Mouse (Mus musculus): ENCODE measurements around the gene Tas2r113. TPM values are rescaled to one million over a fixed set of nuclear protein-coding genes. Genes with fewer than 3 reads are reported as not detected.
"Not testable (repeated sequence)": the region's sequence is repeated elsewhere in the genome, so short reads cannot be mapped to it uniquely, and the experiment has no call there.

Tas2r113 gene
- not detected in 2 replicates for polyA plus RNA-seq (2014; fragmentation: Nextera tagmentation; extraction: Ambion mirVana)

DNA sequence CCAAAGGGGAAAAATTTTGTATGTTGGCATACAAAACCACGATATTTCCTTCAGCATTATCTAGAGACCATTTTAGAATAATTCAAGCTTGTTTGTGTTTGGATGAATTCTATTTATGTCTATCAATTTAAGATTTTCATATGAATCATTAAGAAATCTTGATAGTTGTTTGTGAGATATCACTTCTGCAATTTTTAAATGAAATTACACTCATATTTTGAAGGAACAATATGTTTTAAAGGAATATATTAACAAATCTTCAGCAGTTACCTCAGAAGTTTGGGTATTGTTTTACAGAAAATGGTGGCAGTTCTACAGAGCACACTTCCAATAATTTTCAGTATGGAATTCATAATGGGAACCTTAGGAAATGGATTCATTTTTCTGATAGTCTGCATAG, at the start of gene Tas2r113:
Gene Tas2r113, plus strand, starts transcription at position 301 of the 400 bp plus-strand sequence.
- H3K27me3 ChIP-seq (ENCODE audit: control insufficient read depth, insufficient read depth, low read length), result no peaks in the 10 kb centered on the region
- no peak for DNase-seq (ENCODE audit: low spot score)
- no peak within 1 kb of the TSS for H3K4me2 ChIP-seq (ENCODE audit: low read depth, severe bottlenecking)
- 87% methylated on average over 1 of the region's 1 CpGs for WGBS
- H3K4me1 ChIP-seq (ENCODE audit: control insufficient read depth, insufficient read depth, low read length), result no peaks in the 10 kb centered on the region
- no peaks in the 10 kb centered on the region for H3K9me3 ChIP-seq (ENCODE audit: control insufficient read depth, low read length)
- H3K4me3 ChIP-seq (ENCODE audit: low read depth, low read length), result no peak within 1 kb of the TSS
- H3K36me3 ChIP-seq (ENCODE audit: control insufficient read depth, insufficient read depth, low read length), result no peaks in the 10 kb centered on the region
- no peak for ATAC-seq (ENCODE audit: insufficient number of reproducible peaks, low FRiP score, low TSS enrichment, low read depth)
- H3K9ac ChIP-seq (ENCODE audit: low read length), result no peak within 1 kb of the TSS
- H3K27ac ChIP-seq (replicated peaks; ENCODE audit: low read depth, low read length), result no peak within 1 kb of the TSS

DNA sequence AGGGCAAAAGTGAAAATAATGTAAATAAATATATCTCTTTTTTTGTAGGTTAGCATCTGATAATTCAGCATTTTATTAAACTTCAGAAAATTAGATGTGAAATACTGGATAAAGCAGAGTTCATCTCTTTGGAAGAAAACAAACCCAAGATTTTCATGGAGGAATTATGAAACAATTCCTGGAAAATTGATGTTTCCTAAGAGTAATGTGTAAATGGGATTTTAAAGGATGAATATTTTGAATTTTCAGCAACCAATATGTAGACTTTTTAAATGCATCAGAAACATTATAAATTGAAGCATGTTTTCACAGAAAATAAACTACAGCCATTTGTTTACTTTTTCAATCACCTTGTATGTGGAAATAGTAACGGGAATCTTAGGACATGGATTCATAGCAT, 46.0 kb upstream of the Tas2r113 start, which contains the start of gene Tas2r123:
Gene Tas2r123, plus strand, starts transcription at position 301 of the 400 bp plus-strand sequence.
- Histone ChIP-seq H3K9ac (ENCODE audit: low read length) (no peak within 1 kb of the TSS), H3K27me3 (ENCODE audit: control insufficient read depth, insufficient read depth, low read length) (no peaks in the 10 kb centered on the region), H3K36me3 (ENCODE audit: control insufficient read depth, insufficient read depth, low read length) (no peaks in the 10 kb centered on the region), H3K4me2 (ENCODE audit: low read depth, severe bottlenecking) (no peak within 1 kb of the TSS), H3K4me1 (ENCODE audit: control insufficient read depth, insufficient read depth, low read length) (no peaks in the 10 kb centered on the region), H3K4me3 (ENCODE audit: low read depth, low read length) (no peak within 1 kb of the TSS), H3K27ac (replicated peaks; ENCODE audit: low read depth, low read length) (no peak within 1 kb of the TSS), H3K9me3 (ENCODE audit: control insufficient read depth, low read length) (no peaks in the 10 kb centered on the region)
- 91% methylated on average over 1 of the region's 1 CpGs for WGBS
- ATAC-seq (ENCODE audit: insufficient number of reproducible peaks, low FRiP score, low TSS enrichment, low read depth) (no peak), DNase-seq (ENCODE audit: low spot score) (no peak)

DNA sequence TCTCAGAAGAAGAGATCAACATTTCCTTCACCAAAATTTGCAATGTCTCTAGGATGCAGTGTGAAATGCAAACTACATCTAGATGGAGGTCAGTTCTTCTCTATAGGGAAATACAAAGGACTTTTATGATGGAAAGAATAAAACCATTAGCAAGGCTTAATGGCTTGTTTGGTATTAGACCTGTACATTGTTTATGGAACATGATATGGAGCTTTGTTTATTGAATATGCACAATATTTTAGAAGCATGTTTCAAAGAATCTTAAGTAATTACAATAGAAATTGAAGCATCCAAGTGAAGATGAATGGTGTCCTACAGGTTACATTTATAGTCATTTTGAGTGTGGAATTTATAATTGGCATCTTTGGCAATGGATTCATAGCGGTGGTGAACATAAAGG, 37.7 kb upstream of the Tas2r113 start, which contains the start of gene Tas2r116:
Gene Tas2r116, plus strand, starts transcription at position 301 of the 400 bp plus-strand sequence.
- H3K36me3 ChIP-seq (ENCODE audit: control insufficient read depth, insufficient read depth, low read length), result no peaks in the 10 kb centered on the region
- DNase-seq (ENCODE audit: low spot score) (no peak), ATAC-seq (ENCODE audit: insufficient number of reproducible peaks, low FRiP score, low TSS enrichment, low read depth) (no peak)
- H3K4me1 ChIP-seq (ENCODE audit: control insufficient read depth, insufficient read depth, low read length), result no peaks in the 10 kb centered on the region
- no peak within 1 kb of the TSS for H3K27ac ChIP-seq (replicated peaks; ENCODE audit: low read depth, low read length)
- H3K4me2 ChIP-seq (ENCODE audit: low read depth, severe bottlenecking), result no peak within 1 kb of the TSS
- no peaks in the 10 kb centered on the region for H3K27me3 ChIP-seq (ENCODE audit: control insufficient read depth, insufficient read depth, low read length)
- H3K9ac ChIP-seq (ENCODE audit: low read length), result no peak within 1 kb of the TSS
- WGBS, result 72% methylated on average over 1 of the region's 1 CpGs
- H3K4me3 ChIP-seq (ENCODE audit: low read depth, low read length), result no peak within 1 kb of the TSS
- no peaks in the 10 kb centered on the region for H3K9me3 ChIP-seq (ENCODE audit: control insufficient read depth, low read length)

DNA sequence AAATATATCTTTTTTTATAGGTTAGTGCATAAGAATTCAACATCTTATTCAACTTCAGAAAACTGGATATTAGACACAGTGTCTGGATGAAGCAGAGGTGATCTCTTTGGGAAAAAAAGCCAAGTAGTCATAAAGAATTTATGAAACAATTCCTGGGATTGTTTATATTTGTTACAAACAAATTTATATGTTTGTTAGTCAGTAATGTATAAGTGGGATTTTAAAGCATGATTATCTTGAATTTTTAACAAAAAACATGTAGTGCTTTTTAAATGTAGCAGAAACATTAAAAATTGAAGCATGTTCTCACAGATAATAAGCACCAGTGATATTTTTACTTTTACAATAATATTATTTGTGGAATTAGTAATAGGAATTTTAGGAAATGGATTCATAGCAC, 25.1 kb upstream of the Tas2r113 start, which contains the start of gene Tas2r110:
Gene Tas2r110, plus strand, starts transcription at position 301 of the 400 bp plus-strand sequence.
- Histone ChIP-seq H3K36me3 (ENCODE audit: control insufficient read depth, insufficient read depth, low read length) (no peaks in the 10 kb centered on the region), H3K27ac (replicated peaks; ENCODE audit: low read depth, low read length) (no peak within 1 kb of the TSS), H3K9me3 (ENCODE audit: control insufficient read depth, low read length) (no peaks in the 10 kb centered on the region), H3K27me3 (ENCODE audit: control insufficient read depth, insufficient read depth, low read length) (no peaks in the 10 kb centered on the region), H3K4me3 (ENCODE audit: low read depth, low read length) (no peak within 1 kb of the TSS), H3K4me1 (ENCODE audit: control insufficient read depth, insufficient read depth, low read length) (no peaks in the 10 kb centered on the region), H3K4me2 (ENCODE audit: low read depth, severe bottlenecking) (no peak within 1 kb of the TSS), H3K9ac (ENCODE audit: low read length) (no peak within 1 kb of the TSS)
- ATAC-seq (ENCODE audit: insufficient number of reproducible peaks, low FRiP score, low TSS enrichment, low read depth), result no peak
- no peak for DNase-seq (ENCODE audit: low spot score)

DNA sequence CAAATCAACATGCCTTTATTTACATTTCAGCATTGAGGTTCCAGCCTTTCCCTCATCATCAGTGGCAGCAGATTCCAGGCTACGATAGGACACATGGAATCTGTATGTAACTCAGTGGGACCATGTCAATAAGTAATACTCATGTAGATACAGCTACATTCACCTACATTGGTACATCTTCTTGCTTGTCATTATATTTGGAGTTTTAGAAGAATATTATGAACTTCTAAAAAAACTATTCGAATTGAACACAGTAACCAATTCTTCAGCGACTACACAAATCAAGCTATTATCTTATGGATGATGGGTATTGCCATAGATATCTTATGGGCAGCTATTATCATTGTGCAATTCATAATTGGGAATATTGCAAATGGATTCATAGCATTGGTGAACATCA, 16.5 kb downstream of the Tas2r113 start, which contains the start of gene Tas2r125:
Gene Tas2r125, plus strand, starts transcription at position 301 of the 400 bp plus-strand sequence.
- ATAC-seq (ENCODE audit: insufficient number of reproducible peaks, low FRiP score, low TSS enrichment, low read depth), result no peak
- no peak within 1 kb of the TSS for H3K27ac ChIP-seq (replicated peaks; ENCODE audit: low read depth, low read length)
- WGBS, result 84% methylated on average over 3 of the region's 3 CpGs

GRCm38 (mm10) chr6:132941376-132941775, 48.6 kb downstream of the Tas2r113 start:
- DNase-seq (ENCODE audit: low spot score); ATAC-seq (ENCODE audit: insufficient number of reproducible peaks, low FRiP score, low TSS enrichment, low read depth): not testable (repeated sequence)

More for the DNA sequence above, 16.5 kb downstream of the Tas2r113 start, which contains the start of gene Tas2r125:
- Histone ChIP-seq H3K4me1 (ENCODE audit: control insufficient read depth, insufficient read depth, low read length) (no peaks in the 10 kb centered on the region), H3K27me3 (ENCODE audit: control insufficient read depth, insufficient read depth, low read length) (no peaks in the 10 kb centered on the region), H3K4me2 (ENCODE audit: low read depth, severe bottlenecking) (no peak within 1 kb of the TSS), H3K36me3 (ENCODE audit: control insufficient read depth, insufficient read depth, low read length) (no peaks in the 10 kb centered on the region), H3K9ac (ENCODE audit: low read length) (no peak within 1 kb of the TSS), H3K4me3 (ENCODE audit: low read depth, low read length) (no peak within 1 kb of the TSS), H3K9me3 (ENCODE audit: control insufficient read depth, low read length) (no peaks in the 10 kb centered on the region)
- DNase-seq (ENCODE audit: low spot score), result no peak

More at GRCm38 (mm10) chr6:132941376-132941775, 48.6 kb downstream of the Tas2r113 start:
- H3K9ac ChIP-seq (ENCODE audit: low read length); H3K4me2 ChIP-seq (ENCODE audit: low read depth, severe bottlenecking); H3K9me3 ChIP-seq (ENCODE audit: control insufficient read depth, low read length); H3K36me3 ChIP-seq (ENCODE audit: control insufficient read depth, insufficient read depth, low read length); H3K27me3 ChIP-seq (ENCODE audit: control insufficient read depth, insufficient read depth, low read length); H3K27ac ChIP-seq (replicated peaks; ENCODE audit: low read depth, low read length); H3K4me1 ChIP-seq (ENCODE audit: control insufficient read depth, insufficient read depth, low read length); H3K4me3 ChIP-seq (ENCODE audit: low read depth, low read length): not testable (repeated sequence)

Other genes starting within 250 kb of the Tas2r113 start
- gene A630073D07Rik, start 241.5 kb upstream of the Tas2r113 start, polyA plus RNA-seq (2014; fragmentation: Nextera tagmentation; extraction: Ambion mirVana), result not detected in 2 replicates
- gene Tas2r120, start 236.1 kb upstream of the Tas2r113 start, polyA plus RNA-seq (2014; fragmentation: Nextera tagmentation; extraction: Ambion mirVana), result not detected in 2 replicates
- not detected in 2 replicates for gene Tas2r121, start 192.0 kb upstream of the Tas2r113 start, polyA plus RNA-seq (2014; fragmentation: Nextera tagmentation; extraction: Ambion mirVana)
- gene Tas2r122, start 181.1 kb upstream of the Tas2r113 start, polyA plus RNA-seq (2014; fragmentation: Nextera tagmentation; extraction: Ambion mirVana), result not detected in 2 replicates
- gene Tas2r115, start 155.0 kb upstream of the Tas2r113 start, polyA plus RNA-seq (2014; fragmentation: Nextera tagmentation; extraction: Ambion mirVana), result not detected in 2 replicates
- gene Tas2r124, start 138.3 kb upstream of the Tas2r113 start, polyA plus RNA-seq (2014; fragmentation: Nextera tagmentation; extraction: Ambion mirVana), result not detected in 2 replicates
- gene Tas2r102, start 130.9 kb upstream of the Tas2r113 start, polyA plus RNA-seq (2014; fragmentation: Nextera tagmentation; extraction: Ambion mirVana), result not detected in 2 replicates
- not detected in 2 replicates for gene Tas2r136, start 114.8 kb upstream of the Tas2r113 start, polyA plus RNA-seq (2014; fragmentation: Nextera tagmentation; extraction: Ambion mirVana)
- not detected in 2 replicates for gene Tas2r117, start 90.2 kb upstream of the Tas2r113 start, polyA plus RNA-seq (2014; fragmentation: Nextera tagmentation; extraction: Ambion mirVana)
- not detected in 2 replicates for gene Tas2r123, start 45.9 kb upstream of the Tas2r113 start, polyA plus RNA-seq (2014; fragmentation: Nextera tagmentation; extraction: Ambion mirVana)
- not detected in 2 replicates for gene Tas2r116, start 37.6 kb upstream of the Tas2r113 start, polyA plus RNA-seq (2014; fragmentation: Nextera tagmentation; extraction: Ambion mirVana)
- not detected in 2 replicates for gene Tas2r110, start 25.0 kb upstream of the Tas2r113 start, polyA plus RNA-seq (2014; fragmentation: Nextera tagmentation; extraction: Ambion mirVana)
- gene Tas2r125, start 16.6 kb downstream of the Tas2r113 start, polyA plus RNA-seq (2014; fragmentation: Nextera tagmentation; extraction: Ambion mirVana), result not detected in 2 replicates
- gene Tas2r129, start 58.1 kb downstream of the Tas2r113 start, polyA plus RNA-seq (2014; fragmentation: Nextera tagmentation; extraction: Ambion mirVana), result not detected in 2 replicates
- gene Tas2r131, start 64.9 kb downstream of the Tas2r113 start, polyA plus RNA-seq (2014; fragmentation: Nextera tagmentation; extraction: Ambion mirVana), result not detected in 2 replicates
- not detected in 2 replicates for gene Tas2r109, start 88.0 kb downstream of the Tas2r113 start, polyA plus RNA-seq (2014; fragmentation: Nextera tagmentation; extraction: Ambion mirVana)
- gene Tas2r103, start 144.1 kb downstream of the Tas2r113 start, polyA plus RNA-seq (2014; fragmentation: Nextera tagmentation; extraction: Ambion mirVana), result not detected in 2 replicates
- gene Tas2r140, start 162.8 kb downstream of the Tas2r113 start, polyA plus RNA-seq (2014; fragmentation: Nextera tagmentation; extraction: Ambion mirVana), result not detected in 2 replicates
- 68.2 and 70.8 TPM in 2 replicates for gene Smim10l1, start 211.9 kb downstream of the Tas2r113 start, polyA plus RNA-seq (2014; fragmentation: Nextera tagmentation; extraction: Ambion mirVana)

All from limb, embryonic 11.5 days (tissue).